Mouse (Mus musculus) lung, adult 2 months (tissue): ENCODE results near the gene Coil.

ENCODE experiments used
- CTCF ChIP-seq: fragments of 200-500 bp; IDR thresholded peaks from 2 replicates; pipeline ENCODE4 v1.5.1; 2011; ENCODE audit warnings: mild to moderate bottlenecking, low read length, control low read depth; ENCODE audit not compliant: insufficient read depth
- POLR2A ChIP-seq: fragments of 200-500 bp; IDR thresholded peaks from 2 replicates; pipeline ENCODE4 v1.6.1; 2011; ENCODE audit warnings: low read depth, mild to moderate bottlenecking, control low read depth, low read length, borderline replicate concordance; ENCODE audit errors: extremely low read depth

GRCm38 (mm10) chr11:89005473-89005872, 35.4 kb downstream of the Coil start:
- TF ChIP-seq CTCF: no peak
- no peak for TF ChIP-seq POLR2A
